Mouse (Mus musculus): ENCODE data around the gene 2410141K09Rik.
"Not testable (repeated sequence)": the region's sequence is repeated elsewhere in the genome, so short reads cannot be mapped to it uniquely, and the experiment has no call there.

The 2410141K09Rik gene

DNA sequence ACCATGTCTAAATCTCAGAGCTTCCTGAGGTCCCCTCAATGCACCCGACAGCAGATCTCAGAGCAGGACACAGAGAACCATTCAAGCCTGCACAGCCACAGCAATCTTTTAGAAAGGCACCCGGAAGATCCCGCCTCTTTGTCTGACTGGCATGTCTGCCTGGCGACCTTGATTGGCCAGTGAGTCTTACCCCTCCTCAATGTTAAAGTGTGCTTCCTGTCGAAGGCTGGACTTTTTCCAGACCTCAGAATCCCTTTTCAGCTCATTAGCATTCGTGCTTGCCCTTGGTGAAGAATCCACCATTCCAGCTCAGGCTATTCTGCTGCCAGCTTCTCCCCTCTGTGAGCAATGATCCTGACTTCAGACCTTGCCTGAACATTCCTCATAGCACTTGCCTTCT lies at the start of gene 2410141K09Rik:
TSS of gene 2410141K09Rik (minus strand) at position 101 of the 400 bp plus-strand sequence.
- DNase-seq, result not testable (repeated sequence)

DNA sequence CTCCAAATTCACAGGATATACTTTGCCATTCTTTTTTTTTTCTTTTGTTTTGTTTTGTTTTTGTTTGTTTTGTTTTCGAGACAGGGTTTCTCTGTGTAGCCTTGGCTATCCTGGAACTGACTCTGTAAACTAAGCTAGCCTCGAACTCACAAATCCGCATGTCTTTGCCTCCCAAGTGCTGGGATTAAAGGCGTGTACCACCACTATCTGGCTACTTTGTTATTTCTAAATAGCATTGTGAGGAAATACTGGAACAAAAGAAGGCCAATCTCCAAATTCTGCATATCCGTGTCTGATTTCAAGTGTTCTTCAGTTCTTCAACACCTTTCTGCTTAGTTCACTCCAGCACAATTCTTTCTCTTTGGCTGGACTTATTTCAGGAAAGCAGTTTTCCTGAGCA lies 14.1 kb downstream of the 2410141K09Rik start:
- not testable (repeated sequence) for DNase-seq

DNA sequence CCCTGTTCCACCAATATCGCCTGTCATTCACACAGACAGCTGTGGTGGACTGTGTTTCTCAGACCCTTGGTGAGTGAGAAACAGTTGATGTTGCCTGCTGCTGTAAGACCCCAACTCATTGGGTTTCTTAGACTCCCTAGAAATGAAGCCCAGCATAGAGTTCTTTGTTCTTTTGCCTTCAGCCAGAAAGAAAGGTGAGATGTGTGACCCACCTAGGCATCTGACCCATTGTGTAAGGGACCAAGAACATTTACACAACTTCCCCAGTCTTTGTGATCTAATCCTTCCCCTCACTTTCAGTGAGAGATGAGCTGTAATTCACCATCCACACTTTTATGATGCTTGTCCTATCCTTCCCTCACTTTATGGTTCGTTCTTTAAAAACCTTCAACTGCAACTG lies 26.0 kb downstream of the 2410141K09Rik start:
- DNase-seq, result not testable (repeated sequence)

Data from kidney, postnatal 14 days (tissue).